Mouse (Mus musculus) CD4-positive, CD25-positive, alpha-beta regulatory T cell, adult 4 months (primary cell): ENCODE data around the gene Tbc1d9. TPM values are rescaled to one million over a fixed set of nuclear protein-coding genes. Genes with fewer than 3 reads are reported as not detected.

Experiments used
- ATAC-seq: one replicate; pipeline ENCODE4 v1.8.0; 2017
- polyA plus RNA-seq, 2 experiments: library from polyadenylated mRNA; unstranded; fragments of 100-300 nt; shearing (Covaris generic); gene quantifications; one replicate each; pipeline ENCODE4 v1.2.1; 2017

The Tbc1d9 gene
- under 1 TPM; 0.09 to 0.14 TPM for polyA plus RNA-seq

- ATAC-seq = peak; percentile 26
Measured at GRCm38 (mm10) chr8:83165235-83165930, at the start of gene Tbc1d9. Gene Tbc1d9 (plus strand): TSS chr8:83165352.

DNA sequence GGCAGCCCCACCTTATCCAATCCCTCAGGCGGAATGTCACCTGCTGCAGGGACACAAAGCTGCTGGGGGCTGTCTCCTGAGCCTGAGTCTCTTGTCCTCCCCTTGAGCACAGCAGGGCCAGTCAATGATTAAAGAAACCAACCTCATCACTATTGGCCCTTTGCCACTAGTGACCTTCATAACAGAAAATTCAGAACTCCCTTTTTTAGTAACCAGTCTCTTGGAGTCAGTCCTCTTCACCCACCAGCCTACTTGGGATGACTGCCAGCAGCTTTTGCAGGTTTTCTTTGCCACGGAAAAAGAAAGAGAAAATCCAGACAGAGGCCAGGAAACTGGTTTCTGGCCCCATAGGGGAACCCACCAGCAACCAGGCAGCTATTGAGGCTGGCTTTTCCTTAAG is 30.1 kb upstream of the Tbc1d9 start:
- no peak for ATAC-seq

DNA sequence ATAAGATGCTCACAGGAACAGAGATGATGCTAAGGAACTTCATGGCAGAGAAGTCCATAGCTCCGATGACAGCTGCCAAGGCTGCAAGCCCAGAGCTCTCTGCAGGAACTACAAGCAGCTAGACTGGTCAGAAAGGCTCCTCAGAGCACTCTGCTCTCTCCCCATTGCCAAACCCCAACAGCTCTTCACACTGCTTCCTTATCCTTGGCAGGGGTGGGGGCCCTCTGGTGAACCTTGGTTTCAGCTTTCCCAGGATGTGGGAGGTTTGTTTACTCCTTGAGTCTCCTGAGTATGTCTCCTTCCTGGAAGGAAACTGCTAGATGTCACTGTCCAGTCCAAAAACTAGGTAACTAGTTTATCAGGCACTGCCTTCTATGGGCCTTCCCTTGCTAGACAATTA is 25.1 kb upstream of the Tbc1d9 start:
- no peak for ATAC-seq

DNA sequence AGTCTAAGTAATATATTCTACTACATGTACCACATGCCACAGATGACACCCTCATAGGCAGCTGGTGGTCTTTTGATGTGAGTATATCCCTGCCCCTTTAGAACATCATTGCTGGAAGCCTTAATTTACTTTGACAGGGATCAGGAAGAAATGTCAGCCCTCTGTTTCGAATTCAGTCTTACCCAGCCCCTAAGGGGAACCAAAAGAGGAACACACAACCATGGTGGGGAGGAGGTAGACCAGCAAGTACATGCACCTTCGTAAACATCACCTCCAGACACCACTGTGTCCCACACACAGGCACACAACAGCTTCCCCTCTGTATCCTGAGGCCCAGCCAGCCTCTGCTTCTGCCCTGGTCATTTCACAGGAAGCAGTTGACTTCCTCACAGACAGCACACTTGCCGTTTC is 24.4 kb upstream of the Tbc1d9 start:
- no peak for ATAC-seq

GRCm38 (mm10) chr8:83141358-83141757 is 23.8 kb upstream of the Tbc1d9 start:
- no peak for ATAC-seq

DNA sequence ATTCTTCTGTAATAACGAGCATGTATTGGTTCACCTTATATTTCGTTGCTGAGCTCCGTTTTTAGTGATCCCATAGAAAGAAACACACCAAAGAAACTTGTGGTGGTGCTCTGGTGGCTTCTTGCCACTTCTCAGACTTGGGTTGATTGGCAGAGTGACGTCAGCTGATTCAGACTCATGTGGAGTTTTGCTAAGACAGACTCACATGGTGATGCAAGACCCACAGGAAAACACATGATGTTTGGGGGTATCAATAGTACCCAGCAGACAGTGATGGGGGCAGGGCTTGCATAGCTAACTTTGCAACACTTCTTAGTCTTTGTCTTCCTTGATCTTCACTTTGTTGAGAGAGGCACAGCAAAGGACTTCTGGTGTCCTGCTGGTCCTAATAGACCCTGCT is 20.6 kb upstream of the Tbc1d9 start:
- no peak for ATAC-seq

GRCm38 (mm10) chr8:83145421-83145820 is 19.7 kb upstream of the Tbc1d9 start:
- no peak for ATAC-seq

GRCm38 (mm10) chr8:83149124-83149523 is 16.0 kb upstream of the Tbc1d9 start:
- ATAC-seq = no peak

DNA sequence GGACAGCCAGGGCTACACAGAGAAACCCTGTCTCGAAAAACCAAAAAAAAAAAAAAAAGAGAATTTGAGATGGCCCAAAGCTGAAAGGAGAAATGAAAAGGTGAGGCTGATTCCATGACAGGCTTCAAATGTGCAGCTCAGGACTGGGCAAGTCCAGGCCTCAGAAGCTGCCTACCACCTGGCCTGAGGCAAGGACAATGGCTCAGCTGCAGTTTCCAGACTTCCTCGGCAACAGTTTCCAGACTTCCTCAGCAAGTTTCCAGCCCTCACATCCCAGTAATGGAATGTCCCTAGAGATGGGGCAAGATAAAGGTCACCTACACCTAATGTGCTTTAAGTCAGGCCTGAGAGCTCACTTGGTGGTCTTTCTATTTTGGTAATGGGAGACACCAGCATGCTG is 13.1 kb upstream of the Tbc1d9 start:
- ATAC-seq = no peak

DNA sequence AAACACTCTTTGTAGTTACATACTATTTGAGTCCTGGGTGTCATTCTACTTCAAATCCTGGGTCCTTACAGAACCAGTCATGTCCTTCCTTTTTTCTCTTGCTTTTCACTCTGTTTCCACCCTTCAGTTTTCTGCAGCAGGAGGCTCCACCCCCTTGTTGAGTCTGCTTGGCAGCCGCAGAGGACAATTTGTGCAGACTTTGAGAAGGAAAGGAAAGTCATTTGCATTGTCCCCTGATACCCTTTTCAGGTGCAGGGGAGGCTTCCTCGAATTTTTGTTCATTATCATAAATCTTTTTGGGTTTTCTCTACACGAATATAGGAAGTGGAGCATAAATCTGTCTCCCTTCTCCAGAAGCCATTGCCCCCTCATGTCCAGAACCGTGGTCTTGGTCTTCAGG is 12.7 kb upstream of the Tbc1d9 start:
- no peak for ATAC-seq

- ATAC-seq = no peak
Measured at GRCm38 (mm10) chr8:83155110-83155509, 10.0 kb upstream of the Tbc1d9 start.

DNA sequence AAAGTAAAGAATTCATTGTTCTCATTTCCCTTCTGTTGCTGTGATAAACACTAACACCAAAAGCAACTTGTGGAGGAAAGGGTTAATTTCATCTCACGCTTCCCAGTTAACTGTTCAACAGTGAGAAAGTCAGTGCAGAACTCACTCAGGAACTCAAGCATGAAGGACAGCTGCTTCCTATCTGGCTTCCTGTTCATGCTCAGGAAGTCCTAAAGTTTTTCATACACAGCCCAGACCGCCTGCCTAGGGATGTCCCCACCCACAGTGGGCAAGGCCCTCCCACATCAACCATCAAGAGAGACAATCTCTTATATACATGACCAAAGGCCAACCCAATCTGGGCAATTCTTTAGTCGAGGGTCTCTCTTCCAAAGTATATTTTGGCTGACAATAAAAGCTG is 6.2 kb upstream of the Tbc1d9 start:
- no peak for ATAC-seq

- ATAC-seq = no peak
Measured at GRCm38 (mm10) chr8:83159615-83160014, 5.5 kb upstream of the Tbc1d9 start.

GRCm38 (mm10) chr8:83160613-83161012 is 4.5 kb upstream of the Tbc1d9 start:
- ATAC-seq = no peak

DNA sequence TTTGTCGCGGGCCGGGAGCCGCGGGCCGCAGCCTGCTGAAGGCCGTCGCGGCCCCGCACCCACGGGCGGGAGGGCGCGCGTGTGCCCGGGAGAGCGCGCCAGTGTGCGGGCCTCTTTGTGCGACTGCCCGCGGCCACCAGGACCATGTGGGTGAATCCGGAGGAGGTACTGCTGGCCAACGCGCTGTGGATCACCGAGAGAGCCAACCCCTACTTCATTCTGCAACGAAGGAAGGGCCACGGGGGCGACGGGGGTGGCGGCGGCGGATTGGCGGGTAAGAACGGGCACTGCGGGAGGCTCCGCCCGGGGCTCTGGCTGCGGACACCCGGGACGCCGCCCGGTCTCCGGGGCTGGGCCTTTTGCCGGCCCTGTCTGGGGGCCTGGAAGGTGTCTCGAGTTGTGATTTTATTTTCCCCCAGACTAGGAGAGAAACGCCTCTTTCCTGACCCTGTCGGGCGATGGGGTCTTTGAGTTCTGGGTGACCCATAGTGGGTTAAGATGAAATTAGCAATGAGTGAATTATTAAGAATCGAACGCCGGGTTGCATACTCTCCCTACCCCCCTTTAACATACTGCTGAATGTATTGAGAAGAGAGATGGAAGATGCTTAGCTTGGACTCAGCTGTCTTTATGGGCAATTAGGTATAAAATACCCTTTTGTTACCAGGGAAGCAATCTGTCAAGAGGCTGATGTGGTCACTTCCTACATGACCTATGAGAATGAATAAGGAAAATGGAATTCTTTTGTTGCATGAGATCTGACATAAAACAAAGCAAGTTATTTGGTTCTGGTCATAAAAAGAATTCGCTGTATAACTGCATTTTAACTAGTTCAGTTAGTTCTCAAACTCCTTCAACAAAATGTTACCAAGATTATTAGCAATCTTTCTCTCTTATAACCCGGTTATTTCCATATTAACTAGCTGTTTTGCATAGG is 1.0 kb downstream of the Tbc1d9 start, which contains the start of gene Gm10645:
Gene Gm10645, minus strand, starts transcription at position 240 of the 937 bp plus-strand sequence.
- no peak for ATAC-seq

GRCm38 (mm10) chr8:83167932-83168331 is 2.8 kb downstream of the Tbc1d9 start:
- ATAC-seq = no peak

GRCm38 (mm10) chr8:83169127-83169526 is 4.0 kb downstream of the Tbc1d9 start:
- ATAC-seq = no peak

DNA sequence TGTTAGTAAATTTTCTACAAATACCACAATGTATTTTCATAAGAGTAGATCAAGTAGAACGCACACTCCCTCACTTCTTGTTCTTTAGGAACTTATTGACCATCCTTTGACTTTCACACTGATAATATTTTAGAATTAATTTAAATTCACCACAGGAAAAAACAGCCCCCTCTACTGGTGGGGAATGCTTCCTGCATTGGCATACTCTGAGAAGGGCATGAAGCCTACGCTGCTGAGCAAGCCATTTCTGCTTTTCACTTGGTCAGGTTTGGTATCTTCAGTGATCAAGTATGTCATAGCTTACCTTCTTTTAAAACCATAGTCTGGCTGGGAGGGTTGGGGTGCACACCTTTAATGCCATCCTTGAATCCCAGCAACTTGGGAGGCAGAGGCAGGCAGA is 4.6 kb downstream of the Tbc1d9 start:
- ATAC-seq = no peak

DNA sequence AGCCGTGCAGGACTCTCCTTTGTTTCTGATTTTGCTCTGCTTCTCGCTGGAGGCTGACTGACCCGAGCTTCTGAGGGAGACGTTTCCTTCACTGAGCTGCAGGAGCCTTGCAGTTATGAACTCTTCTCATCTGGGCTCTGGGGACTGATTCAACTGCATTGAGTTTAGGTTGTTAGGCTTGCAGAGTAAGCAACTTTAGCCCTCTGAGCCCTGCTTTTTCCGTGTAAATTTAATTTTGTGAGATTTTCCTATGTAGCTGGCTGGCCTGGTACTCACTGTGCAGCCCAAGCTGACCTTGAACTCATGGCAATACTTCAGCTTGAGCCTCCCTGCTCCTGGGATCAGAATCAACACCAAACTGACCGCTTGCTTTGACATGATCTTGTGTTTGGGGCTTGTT is 5.7 kb downstream of the Tbc1d9 start:
- ATAC-seq = no peak

DNA sequence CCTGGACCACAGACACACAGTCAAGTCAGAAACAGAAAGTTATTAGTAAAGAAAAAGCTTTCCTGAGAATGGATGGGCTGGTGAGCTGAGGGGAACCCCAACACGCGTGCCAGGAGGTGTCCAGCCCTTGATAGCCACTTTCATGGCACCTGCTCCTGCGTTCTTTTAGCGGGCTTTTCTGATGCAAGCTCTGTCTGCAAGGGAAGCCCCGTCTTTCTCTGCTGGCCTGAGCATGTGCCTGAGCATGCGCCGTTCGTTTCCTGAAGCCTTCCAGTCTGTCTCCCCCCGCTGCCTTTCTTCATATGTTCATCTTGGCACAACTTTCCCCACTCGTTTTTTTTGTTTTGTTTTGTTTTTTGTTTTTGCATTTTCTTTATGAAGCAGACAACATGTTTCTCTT is 10.5 kb downstream of the Tbc1d9 start:
- ATAC-seq = no peak

- ATAC-seq = no peak
Measured at GRCm38 (mm10) chr8:83176785-83177184, 11.6 kb downstream of the Tbc1d9 start.

GRCm38 (mm10) chr8:83177317-83178195 is 12.4 kb downstream of the Tbc1d9 start:
- no peak for ATAC-seq

DNA sequence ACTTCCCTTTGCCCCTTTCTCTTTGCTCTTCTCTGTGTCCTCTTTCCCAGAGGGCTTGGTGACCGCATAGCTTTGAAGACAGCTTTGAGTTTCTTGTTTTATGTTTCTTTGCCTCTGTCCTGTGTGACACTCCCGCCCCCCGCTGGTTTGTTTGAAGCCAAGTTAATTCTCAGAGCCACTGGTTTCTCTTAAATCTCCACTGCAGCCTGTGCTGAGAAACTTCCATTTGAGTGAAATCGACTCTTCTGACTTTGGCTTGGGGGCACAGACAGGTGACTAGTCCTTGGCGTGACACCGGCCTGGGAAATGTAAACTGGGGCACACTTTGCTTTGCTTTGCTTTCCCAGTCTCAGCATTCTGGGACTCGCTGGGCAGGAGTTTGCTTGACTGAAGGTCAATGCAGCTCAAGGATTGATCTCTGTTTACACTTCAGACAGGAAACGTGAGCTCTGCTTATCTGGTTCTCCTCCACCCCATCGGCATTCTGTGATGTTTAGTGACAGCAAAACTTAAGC is 13.1 kb downstream of the Tbc1d9 start:
- ATAC-seq = no peak
